ENCODE assay signal across 22 mouse cellular contexts in the genomic region with DNA sequence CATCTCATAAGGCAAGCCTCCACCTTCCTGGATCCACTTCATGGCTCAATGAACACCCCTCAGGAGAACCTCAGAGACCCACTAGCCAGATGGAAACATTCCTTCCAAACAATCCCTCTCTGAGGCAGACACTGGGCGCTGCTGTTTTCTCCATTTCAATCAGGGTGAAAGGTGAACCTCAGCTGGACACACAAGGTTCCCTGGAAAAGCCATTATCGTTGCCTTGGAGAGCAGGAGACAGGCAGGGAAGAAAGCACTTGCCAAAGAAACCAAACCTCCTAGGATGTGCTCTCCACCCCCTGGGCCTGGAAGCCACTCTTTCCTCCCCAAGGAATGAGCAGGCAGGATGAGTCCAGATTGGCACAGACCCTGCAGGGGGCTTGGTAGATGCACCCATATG. TPM values are rescaled to one million over a fixed set of nuclear protein-coding genes. Genes with fewer than 3 reads are reported as not detected.
DNase-seq lines count a peak whose midpoint lies in the region; ATAC-seq and TF ChIP-seq lines count a peak whose summit lies in the region.
"Had no signal": no experiment of that assay in that cellular context is flagged by ENCODE, and none has a peak within 500 bp of the region (broad histone marks: within the 10 kb centered on the region; RNA-seq: fewer than 3 reads in every experiment).

No protein-coding gene starts in this region.

- peaks cover 36% of the 10 kb centered on the region for H3K4me1 ChIP-seq in heart, embryonic 12.5 days (replicated peaks)
- no peaks in the 10 kb centered on the region for H3K4me1 ChIP-seq in testis, adult 2 months (ENCODE audit: control insufficient read depth, insufficient read depth, low read length)
- H3K4me1 ChIP-seq: midbrain, embryonic 15.5 days had no signal

- H3K27me3 ChIP-seq in heart, embryonic 12.5 days (replicated peaks) = no peaks in the 10 kb centered on the region
- H3K27me3 ChIP-seq in testis, adult 2 months (ENCODE audit: control insufficient read depth, insufficient read depth, low read length) = no peaks in the 10 kb centered on the region
- H3K27me3 ChIP-seq: embryonic facial prominence, embryonic 12.5 days; heart, embryonic 13.5 days; midbrain, embryonic 15.5 days; neural tube, embryonic 12.5 days had no signal

- no peak overlapping the region for H3K27ac ChIP-seq in heart, embryonic 12.5 days (ENCODE audit: poor library complexity, severe bottlenecking)
- H3K27ac ChIP-seq in testis, adult 2 months (ENCODE audit: control insufficient read depth, insufficient read depth, low read depth, low read length) = peak overlapping the region; percentile 66
- H3K27ac ChIP-seq: embryonic facial prominence, embryonic 12.5 days; heart, embryonic 13.5 days; hindbrain, postnatal 0 days; macrophage; midbrain, embryonic 15.5 days; neural tube, embryonic 12.5 days had no signal

- no peak overlapping the region for H3K9ac ChIP-seq in heart, embryonic 12.5 days
- H3K9ac ChIP-seq: embryonic facial prominence, embryonic 12.5 days; heart, embryonic 13.5 days; lung, embryonic 14.5 days; midbrain, embryonic 15.5 days; neural tube, embryonic 12.5 days had no signal

- no peak for TF ChIP-seq CTCF in testis, adult 2 months (IDR thresholded peaks at IDR 0.05; ENCODE audit: control insufficient read depth, insufficient read depth, insufficient replicate concordance, low read depth, low read length)

- no peak overlapping the region for H3K4me2 ChIP-seq in heart, embryonic 12.5 days
- H3K4me2 ChIP-seq: embryonic facial prominence, embryonic 12.5 days; heart, embryonic 13.5 days; lung, embryonic 14.5 days; midbrain, embryonic 15.5 days; neural tube, embryonic 12.5 days had no signal

- 70% methylated on average over 2 of the region's 2 CpGs for WGBS in heart, embryonic 12.5 days

- ATAC-seq in heart, embryonic 12.5 days (ENCODE audit: insufficient number of reproducible peaks, low FRiP score) = no peak
- ATAC-seq: activated CD4-positive, CD25-positive, alpha-beta regulatory T cell, adult 4 months; hindbrain, postnatal 0 days; midbrain, embryonic 15.5 days had no signal

- TF ChIP-seq POLR2A in testis, adult 2 months (IDR thresholded peaks at IDR 0.05; ENCODE audit: control insufficient read depth, low read depth, low read length) = no peak

- H3K36me3 ChIP-seq in heart, embryonic 12.5 days = peaks cover 26% of the 10 kb centered on the region
- H3K36me3 ChIP-seq in testis, adult 2 months (ENCODE audit: control insufficient read depth, insufficient read depth, low read length) = no peaks in the 10 kb centered on the region
- H3K36me3 ChIP-seq: embryonic facial prominence, embryonic 12.5 days; midbrain, embryonic 15.5 days; neural tube, embryonic 12.5 days had no signal

- peak; percentile 98 for DNase-seq in heart, adult 11 months
- no peak for DNase-seq in testis, postnatal 14 days (ENCODE audit: low spot score)
- peak; percentile 33 to 44 for DNase-seq in heart, postnatal 14 days
- DNase-seq in right cerebral cortex, postnatal 14 days = no peak
- no peak for DNase-seq in spleen, adult 18-20 months
- DNase-seq: adrenal gland, postnatal 36 days; cerebellum, postnatal 10 days; kidney, adult 2 months; liver; lung, embryonic 14.5 days; thymus, postnatal 25 days had no signal

- no peaks in the 10 kb centered on the region for H3K9me3 ChIP-seq in heart, embryonic 12.5 days (replicated peaks)
- H3K9me3 ChIP-seq: embryonic facial prominence, embryonic 12.5 days; heart, embryonic 13.5 days; midbrain, embryonic 15.5 days; neural tube, embryonic 12.5 days had no signal

- intact Hi-C loops in heart, postnatal 14 days (cut with DNase I) = no loop called here

- no peak overlapping the region for H3K4me3 ChIP-seq in heart, embryonic 12.5 days
- no peak overlapping the region for H3K4me3 ChIP-seq in testis, adult 2 months (ENCODE audit: control insufficient read depth, low read depth, low read length)
- H3K4me3 ChIP-seq: embryonic facial prominence, embryonic 12.5 days; heart, embryonic 13.5 days; midbrain, embryonic 15.5 days; neural tube, embryonic 12.5 days had no signal

RNA-seq across cellular contexts. Expression of a gene that starts 30.6 kb away (rescaled TPM):
- polyA plus RNA-seq in heart, embryonic 12.5 days (2016; fragmentation: Nextera tagmentation; extraction: Ambion mirVana) = not detected in 2 replicates
- polyA plus RNA-seq in testis, adult 2 months (2012; rRNA removed) = 3.3 and 4.5 TPM in 2 replicates
- not detected for total RNA-seq in heart, postnatal 14 days (2021)
- total RNA-seq: adrenal gland, postnatal 36 days; hindbrain, postnatal 0 days; layer of hippocampus, postnatal 10 days; left cerebral cortex, postnatal 10 days had no signal
- polyA plus RNA-seq: activated CD4-positive, CD25-positive, alpha-beta regulatory T cell, adult 4 months; embryonic facial prominence, embryonic 12.5 days; heart, embryonic 13.5 days; hindbrain, postnatal 0 days; kidney, adult 2 months; lung, embryonic 14.5 days; macrophage; midbrain, embryonic 15.5 days; neural tube, embryonic 12.5 days had no signal

RNA-seq across cellular contexts. Expression of a gene that starts 35.5 kb away (rescaled TPM):
- 46.5 and 47.1 TPM in 2 replicates for polyA plus RNA-seq in heart, embryonic 12.5 days (2016; fragmentation: Nextera tagmentation; extraction: Ambion mirVana)
- 0.68 and 1.4 TPM in 2 replicates for polyA plus RNA-seq in testis, adult 2 months (2012; rRNA removed)
- total RNA-seq in heart, postnatal 14 days (2021) = 10 to 100 TPM; 25.1 to 26.3 TPM

Comparison
In these comparisons a context has a peak if more than half of its experiments do, and no peak if none do; other contexts are left out.
1. DNase-seq: peak in heart, adult 11 months (single experiment) and heart, postnatal 14 days (2 of 2); none in testis, postnatal 14 days (single experiment), right cerebral cortex, postnatal 14 days (single experiment) and spleen, adult 18-20 months (0 of 2).
2. RNA of a gene that starts 35.5 kb away (polyA plus RNA-seq): 46.5 to 47.1 TPM in heart, embryonic 12.5 days; 0.68 to 1.4 TPM in testis, adult 2 months; every median in the first group is over 10 times any median in the second.